Mouse (Mus musculus): Measurements from ENCODE around the gene Nod1.

The Nod1 gene

DNA sequence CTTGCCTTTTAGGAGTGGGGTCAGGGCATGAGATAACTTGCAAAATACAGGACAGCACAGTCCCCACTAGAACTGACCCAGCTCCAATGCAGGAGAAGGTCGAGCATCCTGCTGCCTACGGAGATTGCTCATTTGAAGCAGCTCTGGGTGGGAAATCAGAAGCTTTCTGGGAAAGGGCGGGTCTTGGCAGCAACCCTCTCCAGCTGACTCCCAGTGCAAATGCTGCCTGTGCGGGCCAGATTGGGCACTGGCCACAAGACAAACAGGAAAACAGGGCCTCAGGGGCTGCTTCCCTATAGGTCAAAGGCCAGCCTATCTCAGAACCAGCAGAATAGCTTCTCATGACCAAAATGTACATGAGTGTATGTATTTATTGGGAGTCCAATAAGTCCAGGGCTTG is 32.8 kb downstream of the Nod1 start:
- no peak for DNase-seq (ENCODE audit: low spot score in 2 of 2)

GRCm38 (mm10) chr6:54936496-54936895 is 35.9 kb downstream of the Nod1 start:
- DNase-seq (ENCODE audit: low spot score in 2 of 2) = no peak

- DNase-seq (ENCODE audit: low spot score in 2 of 2) = no peak
Observed at GRCm38 (mm10) chr6:54934930-54935329, 37.5 kb downstream of the Nod1 start.

- peak in 1 of 2 experiments; percentile 6 for DNase-seq (ENCODE audit: low spot score in 2 of 2)
Observed at GRCm38 (mm10) chr6:54934313-54934712, 38.1 kb downstream of the Nod1 start.

GRCm38 (mm10) chr6:54933866-54934265 is 38.5 kb downstream of the Nod1 start:
- DNase-seq (ENCODE audit: low spot score in 2 of 2) = peak in 1 of 2 experiments; percentile 4

GRCm38 (mm10) chr6:54933216-54933615 is 39.2 kb downstream of the Nod1 start:
- peak in 1 of 2 experiments; percentile 0 for DNase-seq (ENCODE audit: low spot score in 2 of 2)

GRCm38 (mm10) chr6:54932526-54932925 is 39.9 kb downstream of the Nod1 start:
- DNase-seq (ENCODE audit: low spot score in 2 of 2) = peak in 1 of 2 experiments; percentile 2

GRCm38 (mm10) chr6:54931641-54932040 is 40.8 kb downstream of the Nod1 start:
- peak in 1 of 2 experiments; percentile 3 for DNase-seq (ENCODE audit: low spot score in 2 of 2)

- no peak for DNase-seq (ENCODE audit: low spot score in 2 of 2)
Observed at GRCm38 (mm10) chr6:54927946-54928345, 44.5 kb downstream of the Nod1 start.

DNA sequence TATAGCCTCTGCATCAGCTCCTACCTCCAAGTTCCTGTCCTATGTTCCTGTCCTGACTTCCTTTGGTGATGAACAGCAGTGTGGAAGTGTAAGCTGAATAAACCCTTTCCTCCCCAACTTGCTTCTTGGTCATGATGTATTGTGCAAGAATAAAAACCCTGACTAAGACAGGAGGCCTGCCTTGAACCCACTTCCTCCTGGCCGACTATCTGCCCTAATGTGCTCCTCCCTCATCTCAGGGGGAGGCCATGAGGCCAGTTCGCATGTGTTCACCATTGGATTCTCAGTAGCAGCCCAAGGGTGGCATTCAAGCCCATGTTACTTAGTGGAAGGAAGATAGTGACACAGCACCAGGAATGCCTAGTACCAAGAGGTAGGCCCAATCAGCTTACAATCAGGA is 45.5 kb downstream of the Nod1 start:
- no peak for DNase-seq (ENCODE audit: low spot score in 2 of 2)

- DNase-seq (ENCODE audit: low spot score in 2 of 2) = no peak
Observed at GRCm38 (mm10) chr6:54925736-54926440, 46.5 kb downstream of the Nod1 start.

GRCm38 (mm10) chr6:54924538-54924937 is 47.9 kb downstream of the Nod1 start:
- DNase-seq (ENCODE audit: low spot score in 2 of 2) = no peak

- no peak for DNase-seq (ENCODE audit: low spot score in 2 of 2)
Observed at GRCm38 (mm10) chr6:54918521-54918920, 53.9 kb downstream of the Nod1 start.

DNA sequence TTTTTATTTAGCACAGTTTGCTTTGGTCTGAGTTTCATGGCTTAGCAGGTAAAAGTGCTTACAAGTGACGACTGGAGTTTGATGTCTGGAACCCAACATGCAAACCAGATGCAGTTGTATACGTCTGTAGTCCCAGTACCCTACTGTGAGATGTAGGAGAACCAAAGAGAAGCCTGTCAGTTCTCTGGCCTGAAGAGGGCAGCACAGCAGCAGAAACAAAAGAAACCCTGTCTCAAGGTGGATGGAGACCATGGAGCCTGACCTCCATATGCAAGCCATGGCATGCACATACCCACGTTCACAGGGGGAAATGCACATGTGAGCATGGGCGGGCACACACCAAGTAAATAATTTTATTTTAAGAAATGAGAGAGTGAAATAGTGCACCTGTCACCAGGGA is 54.9 kb downstream of the Nod1 start:
- peak in 1 of 2 experiments; percentile 42 for DNase-seq (ENCODE audit: low spot score in 2 of 2)

- DNase-seq (ENCODE audit: low spot score in 2 of 2) = no peak
Observed at GRCm38 (mm10) chr6:54916941-54917340, 55.5 kb downstream of the Nod1 start.

GRCm38 (mm10) chr6:54916163-54916562 is 56.2 kb downstream of the Nod1 start:
- no peak for DNase-seq (ENCODE audit: low spot score in 2 of 2)

- no peak for DNase-seq (ENCODE audit: low spot score in 2 of 2)
Observed at GRCm38 (mm10) chr6:54914977-54915376, 57.4 kb downstream of the Nod1 start.

GRCm38 (mm10) chr6:54906053-54907040 is 66.1 kb downstream of the Nod1 start:
- DNase-seq (ENCODE audit: low spot score in 2 of 2) = no peak

- no peak for DNase-seq (ENCODE audit: low spot score in 2 of 2)
Observed at GRCm38 (mm10) chr6:54902547-54902946, 69.9 kb downstream of the Nod1 start.

- no peak for DNase-seq (ENCODE audit: low spot score in 2 of 2)
Observed at GRCm38 (mm10) chr6:54900256-54900655, 72.2 kb downstream of the Nod1 start.

GRCm38 (mm10) chr6:54891384-54891783 is 81.0 kb downstream of the Nod1 start:
- no peak for DNase-seq (ENCODE audit: low spot score in 2 of 2)

GRCm38 (mm10) chr6:54890221-54890620 is 82.2 kb downstream of the Nod1 start:
- no peak for DNase-seq (ENCODE audit: low spot score in 2 of 2)

GRCm38 (mm10) chr6:54886195-54886594 is 86.2 kb downstream of the Nod1 start:
- DNase-seq (ENCODE audit: low spot score in 2 of 2) = no peak
